Mouse (Mus musculus): ENCODE results near the gene Mindy2.

Gene Mindy2

DNA sequence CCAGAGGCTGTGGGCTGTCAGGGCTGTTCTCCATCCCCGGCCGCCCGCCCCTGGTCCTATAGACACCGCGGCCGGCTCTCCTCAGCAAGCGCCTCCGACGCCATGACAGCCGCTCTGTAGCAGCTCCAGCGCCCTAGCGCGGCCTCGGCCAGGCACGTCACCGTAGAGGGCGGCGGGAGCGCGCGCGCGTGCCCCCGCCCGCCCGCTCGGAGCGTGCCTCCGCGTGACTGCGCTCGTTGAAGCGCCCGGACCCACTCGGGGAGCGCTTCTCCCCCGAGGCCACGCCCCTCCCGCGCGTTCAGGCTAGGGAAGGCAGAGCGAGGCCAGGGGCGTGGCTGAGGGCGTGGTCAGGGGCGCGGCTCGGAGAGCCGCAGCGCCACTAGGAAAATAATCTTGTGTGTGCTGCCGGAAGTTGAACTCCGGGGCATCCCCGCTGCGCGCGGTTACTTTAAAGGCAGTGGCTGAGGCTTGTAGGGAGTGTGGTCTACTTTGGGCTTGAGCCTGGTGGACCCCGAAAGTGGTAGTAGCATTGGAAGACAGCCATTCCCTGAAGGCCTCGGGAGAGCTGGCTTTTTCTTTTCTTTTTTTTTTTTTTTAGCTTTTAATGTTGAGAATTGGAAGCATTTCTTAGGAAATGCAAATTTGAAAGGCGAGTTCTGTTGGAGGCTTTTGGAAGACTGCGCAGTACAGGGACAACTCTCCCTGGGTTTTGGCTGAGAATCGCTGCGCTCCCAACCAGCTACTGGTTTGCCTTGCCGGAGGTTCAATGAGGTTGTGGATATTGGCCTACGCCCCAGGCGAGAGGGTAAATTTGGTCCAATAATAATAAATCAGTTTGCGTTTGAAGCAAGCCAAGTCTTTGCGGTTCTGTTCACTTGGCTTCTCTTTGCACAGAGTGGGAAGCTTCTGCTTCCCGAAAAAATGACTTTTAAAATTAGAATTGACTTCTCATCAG is at the start of gene Mindy2:
Gene Mindy2, minus strand, starts transcription at position 162 of the 955 bp plus-strand sequence.
- peak; percentile 92 for DNase-seq (ENCODE audit: low read depth, low spot score)

DNA sequence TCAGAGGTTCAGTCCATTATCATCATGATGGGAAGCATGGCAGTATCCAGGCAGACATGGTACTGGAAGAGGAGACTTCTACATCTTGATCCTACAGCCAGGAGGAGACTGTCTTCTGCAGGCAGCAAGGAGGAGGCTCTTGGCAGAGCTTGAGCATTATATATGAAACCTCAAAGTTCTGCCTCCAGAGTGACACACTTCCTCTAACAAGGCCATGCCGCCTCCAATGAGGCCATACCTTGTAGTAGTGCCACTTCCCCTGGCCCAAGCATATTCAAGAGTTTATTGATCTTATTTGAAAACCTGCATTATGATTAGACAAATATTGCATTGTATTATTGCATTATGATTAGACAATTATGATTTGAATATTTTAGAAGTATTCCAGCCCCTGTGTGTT is 49.5 kb upstream of the Mindy2 start:
- DNase-seq (ENCODE audit: low read depth, low spot score): no peak

DNA sequence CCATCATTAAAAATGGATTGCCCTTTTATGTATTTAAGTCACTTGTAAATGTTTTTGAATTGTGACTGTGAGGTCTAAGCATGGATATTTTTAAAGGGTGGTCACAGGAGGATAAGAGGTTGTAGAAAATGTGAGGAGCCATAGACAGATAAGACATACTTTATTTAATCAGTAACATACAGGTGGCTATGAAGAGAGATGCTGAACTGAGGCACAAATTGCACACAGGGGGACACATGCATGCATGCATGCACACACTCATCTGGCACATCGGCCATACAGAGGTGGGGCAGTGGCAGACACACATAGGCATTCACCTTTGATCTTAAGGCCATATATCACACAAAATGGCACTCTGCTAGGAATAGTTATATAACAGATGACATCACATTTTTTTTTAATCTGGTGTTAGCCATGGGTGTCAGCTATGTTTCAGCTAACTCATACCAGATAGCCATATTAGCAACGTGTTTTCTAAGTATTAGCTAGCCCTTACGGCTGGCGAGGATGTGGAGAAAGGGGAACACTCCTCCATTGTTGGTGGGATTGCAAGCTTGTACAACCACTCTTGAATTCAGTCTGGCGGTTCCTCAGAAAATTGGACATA is 46.7 kb upstream of the Mindy2 start:
- no peak for DNase-seq (ENCODE audit: low read depth, low spot score)

DNA sequence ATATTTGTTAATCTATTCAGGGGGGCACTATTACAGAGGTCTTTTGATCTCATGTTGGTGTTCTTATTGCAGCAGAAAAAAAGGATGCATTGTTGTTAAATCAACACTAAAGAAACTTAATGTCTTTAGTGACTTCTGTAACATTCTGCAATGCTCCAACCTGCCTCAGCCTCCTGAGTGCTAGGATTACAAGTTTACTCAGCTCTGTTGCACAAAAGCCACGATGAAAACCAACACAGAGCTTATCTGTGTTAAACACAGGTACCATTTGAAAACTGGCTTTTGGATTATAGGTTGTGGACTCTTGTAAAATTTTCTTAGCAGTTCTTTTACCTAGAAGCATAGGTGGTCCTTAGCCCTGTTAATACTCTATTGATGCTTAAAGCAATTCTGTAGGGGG is 41.1 kb upstream of the Mindy2 start:
- DNase-seq (ENCODE audit: low read depth, low spot score): no peak

DNA sequence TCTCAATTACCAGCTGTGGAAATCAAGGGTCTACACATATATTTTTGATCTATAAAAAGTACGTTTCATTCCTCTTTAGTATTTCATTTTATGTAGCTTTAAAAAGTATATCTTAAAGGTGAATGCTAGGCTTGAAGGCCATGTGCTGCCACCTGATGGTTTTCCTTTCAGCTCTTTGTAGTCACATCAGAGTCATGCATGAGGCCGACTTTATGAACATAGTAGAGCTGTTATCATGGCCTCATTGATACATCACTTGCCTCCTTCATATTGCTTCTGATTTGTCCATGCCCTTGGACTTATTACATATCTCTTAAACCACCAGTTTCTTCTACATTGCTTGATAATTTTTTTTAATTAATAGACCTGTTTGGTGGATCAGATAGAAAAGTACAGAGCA is 38.7 kb upstream of the Mindy2 start:
- DNase-seq (ENCODE audit: low read depth, low spot score): no peak

DNA sequence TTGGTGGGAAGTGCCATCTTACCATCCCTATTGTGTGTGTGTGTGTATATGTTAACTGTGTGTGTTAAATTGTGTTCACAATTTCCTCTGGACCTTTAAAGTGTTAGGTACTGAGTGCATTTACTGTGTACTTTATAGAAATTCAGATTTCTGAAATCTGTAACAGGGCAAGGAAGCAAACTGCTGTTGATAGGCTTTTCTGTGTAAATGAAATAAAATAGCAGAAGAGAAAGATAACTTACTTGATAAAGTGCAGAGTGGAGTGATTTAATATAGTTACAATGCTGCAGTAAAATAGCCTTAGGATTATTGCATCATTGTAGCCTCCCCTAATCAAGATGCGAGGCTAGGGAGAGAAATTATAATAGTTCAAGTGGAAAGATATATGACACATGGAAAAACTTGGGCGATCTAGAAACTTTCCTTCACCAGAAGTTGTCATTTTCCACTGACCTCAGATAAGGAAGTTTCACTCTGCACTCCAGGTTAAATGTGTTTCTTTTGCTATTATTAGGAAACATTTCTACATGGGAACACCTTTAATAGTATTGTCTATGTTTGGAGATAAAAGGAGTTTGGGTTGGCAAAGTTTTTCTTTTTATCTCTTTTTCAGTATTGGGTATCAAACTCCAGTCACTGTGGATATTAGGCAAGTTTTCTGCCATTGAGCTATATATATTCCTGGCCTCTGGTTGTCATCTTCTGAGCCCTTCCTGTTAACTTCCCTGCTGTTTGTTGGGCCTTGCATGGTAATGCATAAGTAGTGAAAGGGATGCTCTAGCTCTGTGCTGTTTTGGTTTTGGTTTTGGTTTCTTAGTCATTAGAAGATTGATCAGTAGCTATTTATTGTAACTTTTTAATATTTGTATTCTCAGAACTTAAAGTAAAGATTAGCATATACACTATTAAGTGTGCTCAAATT is 35.1 kb upstream of the Mindy2 start:
- peak; percentile 12 for DNase-seq (ENCODE audit: low read depth, low spot score)

DNA sequence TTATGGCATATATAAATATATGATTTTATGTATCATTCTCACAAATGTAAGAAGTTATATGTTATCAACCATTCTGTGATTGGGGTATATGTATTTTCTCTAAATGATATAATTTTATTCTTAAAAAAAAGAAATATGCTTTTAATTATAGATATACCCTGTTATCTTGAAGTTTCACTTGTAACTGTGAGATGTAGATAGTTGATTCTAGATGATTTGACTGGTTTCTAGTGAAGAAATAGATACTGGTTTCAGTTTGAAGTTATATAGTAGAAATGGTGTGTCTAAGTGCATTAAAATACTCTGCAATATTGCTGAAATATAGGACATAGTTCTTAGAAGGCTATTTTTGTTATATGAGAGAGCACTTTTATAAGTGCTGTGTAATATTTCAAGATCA is 33.6 kb upstream of the Mindy2 start:
- no peak for DNase-seq (ENCODE audit: low read depth, low spot score)

DNA sequence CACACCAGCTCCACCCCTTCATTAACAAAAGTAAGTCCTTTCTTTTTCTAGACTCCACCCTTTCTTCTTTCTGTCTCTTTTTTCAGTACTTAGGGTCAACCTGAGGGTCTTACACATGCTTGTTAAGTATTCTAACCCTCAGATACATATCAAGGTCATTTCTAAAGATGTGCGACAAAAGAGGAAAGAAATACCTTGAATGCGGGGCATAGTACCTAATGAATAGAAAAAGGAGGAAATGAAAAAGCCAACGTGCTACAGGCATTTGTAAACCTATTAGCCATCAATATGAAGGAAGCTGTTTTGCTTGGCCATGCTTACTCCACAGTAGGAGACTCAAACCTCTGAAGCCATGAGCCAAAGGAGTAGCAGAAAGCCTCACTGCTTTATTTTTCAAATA is 33.0 kb upstream of the Mindy2 start:
- DNase-seq (ENCODE audit: low read depth, low spot score): no peak

DNA sequence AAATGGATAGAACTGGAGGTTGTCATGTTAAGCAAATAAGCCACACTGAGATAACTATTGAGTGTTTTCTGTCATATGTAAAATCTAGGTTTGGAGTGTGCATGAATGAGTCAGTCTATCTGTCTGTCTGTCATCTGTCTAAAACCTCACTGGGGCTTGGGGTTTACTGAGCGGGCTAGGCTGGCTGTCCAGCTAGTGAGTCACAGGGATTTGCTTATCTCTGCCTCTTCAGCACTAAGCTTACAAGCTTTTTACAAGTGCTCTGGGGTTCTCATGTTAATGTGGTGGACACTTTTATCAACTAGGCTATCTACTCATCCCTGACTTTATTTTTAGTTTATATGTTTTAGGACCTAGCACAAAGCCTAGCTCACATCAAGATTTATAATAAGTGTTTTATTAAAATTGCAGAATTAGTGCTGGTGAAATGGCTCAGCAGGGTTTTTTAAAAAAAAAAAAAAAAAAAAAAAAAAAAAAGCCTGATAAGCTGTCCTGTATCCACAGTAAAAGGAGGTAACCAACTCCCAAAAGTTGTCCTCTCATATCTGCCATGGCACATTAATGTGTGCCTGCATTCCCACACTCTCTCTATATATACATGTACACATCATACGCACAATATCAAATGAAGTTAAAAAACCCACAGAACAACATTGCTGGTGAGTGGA is 31.5 kb upstream of the Mindy2 start:
- DNase-seq (ENCODE audit: low read depth, low spot score): peak; percentile 83

DNA sequence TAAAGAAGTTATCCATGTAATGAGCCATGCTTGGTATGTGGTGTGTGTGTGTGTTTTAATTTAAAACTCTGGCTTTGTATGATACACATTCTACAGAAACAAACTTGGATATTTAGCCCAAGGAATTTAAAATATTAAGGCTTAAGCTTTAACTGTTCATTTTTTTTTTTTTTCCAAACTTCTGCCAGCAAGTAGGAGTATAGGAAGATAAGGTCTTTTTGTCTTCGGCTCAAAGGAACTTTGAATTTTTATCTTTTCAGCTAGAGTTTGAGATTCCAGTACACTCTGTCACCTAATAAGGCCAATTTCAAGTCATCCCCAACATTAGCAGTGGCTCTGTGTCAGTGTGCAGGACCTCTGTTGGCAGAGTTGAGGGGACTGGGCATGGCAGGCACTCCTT is 25.2 kb upstream of the Mindy2 start:
- DNase-seq (ENCODE audit: low read depth, low spot score): no peak

DNA sequence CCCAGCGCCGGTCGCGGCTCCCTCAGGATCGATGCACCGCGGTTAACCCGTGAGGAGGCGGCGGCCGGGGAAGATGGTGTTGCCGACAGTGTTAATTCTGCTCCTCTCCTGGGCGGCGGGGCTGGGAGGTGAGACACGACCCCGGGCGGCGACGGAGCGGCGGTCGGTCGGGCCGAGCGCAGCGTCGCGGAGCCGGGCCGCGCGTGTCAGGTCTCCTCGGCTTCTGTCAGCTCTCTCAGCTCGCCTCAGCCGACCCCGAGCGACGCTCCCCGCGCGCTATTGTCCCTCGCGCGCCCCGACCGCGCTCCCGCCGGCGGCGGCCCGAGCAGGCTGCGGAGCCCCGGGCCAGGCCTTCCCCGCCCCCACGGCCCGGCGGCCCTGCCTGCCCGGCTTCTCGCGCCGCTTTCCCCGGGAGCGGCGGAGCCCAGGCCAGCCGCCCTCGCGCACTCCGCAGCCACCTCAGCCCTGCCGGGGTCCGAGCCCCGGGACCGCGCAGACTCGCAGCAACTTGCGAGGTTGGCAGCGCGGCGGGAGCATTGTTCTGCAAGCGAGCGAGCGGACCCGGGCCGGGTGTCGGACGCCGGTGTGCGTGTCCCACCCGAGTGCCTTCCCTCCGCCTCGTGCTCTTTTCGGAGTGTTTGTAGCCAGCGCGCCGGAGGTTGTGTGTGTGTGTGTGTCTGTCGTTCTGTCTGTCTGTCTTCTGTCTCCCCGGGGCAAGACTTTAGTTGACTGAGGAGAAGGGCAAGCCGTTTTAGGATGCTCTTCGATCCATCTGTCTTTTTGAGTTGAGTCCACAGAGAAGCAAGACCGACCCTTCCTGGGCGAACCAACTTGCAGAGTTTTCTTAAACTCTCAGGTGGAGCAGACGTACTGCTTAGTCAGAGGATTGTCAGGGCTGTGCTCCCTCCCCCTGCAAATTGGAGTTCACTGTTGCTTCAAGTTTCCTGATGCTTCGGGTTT is 22.4 kb upstream of the Mindy2 start:
- peak; percentile 57 for DNase-seq (ENCODE audit: low read depth, low spot score)

DNA sequence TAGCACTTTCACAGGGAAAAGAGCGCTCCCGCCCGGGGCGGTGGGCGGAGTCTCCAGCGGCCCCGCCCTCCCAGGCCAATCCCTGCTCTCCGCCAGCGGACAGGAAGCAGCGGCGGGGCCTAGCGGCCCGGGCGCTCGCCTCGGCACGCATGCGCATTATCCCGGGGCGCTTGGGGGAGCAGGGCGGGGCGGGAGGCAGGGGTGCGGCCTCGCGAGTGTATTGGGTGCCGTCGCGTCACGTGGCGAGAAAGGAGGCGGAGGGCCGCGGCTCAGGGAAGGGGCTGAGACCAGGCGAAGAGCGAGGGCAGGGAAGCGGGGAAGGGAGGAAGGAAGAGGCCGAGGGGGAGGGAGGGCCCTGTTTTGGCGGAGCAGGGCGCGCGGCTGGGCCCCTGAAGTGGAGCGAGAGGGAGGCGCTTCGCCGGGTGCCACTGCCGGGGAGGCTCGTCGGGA is 21.7 kb upstream of the Mindy2 start, which contains the start of gene Adam10:
Gene Adam10, plus strand, starts transcription at position 316 of the 450 bp plus-strand sequence.
- peak; percentile 96 for DNase-seq (ENCODE audit: low read depth, low spot score)

DNA sequence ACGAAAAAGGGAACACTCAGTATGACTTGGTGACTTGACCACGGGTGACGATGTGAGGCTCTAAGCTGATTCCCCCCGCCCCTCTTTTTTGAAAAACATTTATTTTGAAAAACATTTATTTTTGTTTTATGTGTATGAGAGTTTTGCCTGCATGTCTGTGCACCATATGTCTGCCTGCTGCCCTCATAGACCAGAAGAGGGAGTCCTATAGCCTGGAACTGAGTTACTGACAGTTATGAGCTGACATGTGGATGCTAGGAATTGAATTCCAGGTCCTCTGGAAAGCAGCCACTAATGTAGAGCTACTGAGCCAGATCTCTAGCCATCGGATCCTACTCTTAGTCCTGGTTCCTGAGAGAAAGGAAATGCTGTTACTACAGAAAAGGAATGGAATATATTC is 19.0 kb upstream of the Mindy2 start:
- no peak for DNase-seq (ENCODE audit: low read depth, low spot score)

DNA sequence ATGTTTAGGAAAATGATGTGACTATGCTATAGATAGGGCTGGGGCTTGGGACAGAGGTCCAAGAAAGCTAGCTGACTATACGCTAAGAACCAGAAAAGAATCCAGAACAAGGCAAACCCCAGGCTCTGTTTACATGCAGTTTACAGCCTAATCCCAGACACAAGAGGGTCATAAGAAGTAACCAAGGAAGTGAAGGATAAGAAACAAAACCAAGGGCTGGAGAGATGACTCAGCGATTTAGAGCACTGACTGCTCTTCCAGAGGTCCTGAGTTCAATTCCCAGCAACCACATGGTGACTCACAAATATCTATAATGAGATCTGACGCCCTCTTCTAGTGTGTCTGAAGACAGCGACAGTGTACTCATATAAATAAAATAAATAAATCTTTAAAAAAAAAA is 18.1 kb upstream of the Mindy2 start:
- DNase-seq (ENCODE audit: low read depth, low spot score): peak; percentile 49

DNA sequence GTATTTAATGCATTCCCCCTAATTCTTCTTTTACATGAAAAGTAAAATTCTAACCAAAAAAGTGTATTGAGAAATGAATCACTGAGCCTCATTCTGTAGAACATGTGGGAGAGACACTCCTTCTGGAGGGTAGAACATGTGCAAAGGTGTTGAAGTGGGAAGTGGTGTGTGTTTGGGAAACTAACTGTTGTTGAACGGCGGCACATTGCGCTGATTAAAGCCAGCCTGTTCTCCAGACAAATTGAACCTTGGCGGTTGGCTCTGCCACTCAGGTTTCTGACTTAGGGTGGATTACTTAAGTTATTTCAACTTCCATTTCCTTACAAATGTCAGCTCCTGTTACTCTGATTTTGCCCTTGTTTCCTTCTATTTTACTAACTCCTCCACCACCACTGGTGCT is 16.7 kb upstream of the Mindy2 start:
- DNase-seq (ENCODE audit: low read depth, low spot score): no peak

DNA sequence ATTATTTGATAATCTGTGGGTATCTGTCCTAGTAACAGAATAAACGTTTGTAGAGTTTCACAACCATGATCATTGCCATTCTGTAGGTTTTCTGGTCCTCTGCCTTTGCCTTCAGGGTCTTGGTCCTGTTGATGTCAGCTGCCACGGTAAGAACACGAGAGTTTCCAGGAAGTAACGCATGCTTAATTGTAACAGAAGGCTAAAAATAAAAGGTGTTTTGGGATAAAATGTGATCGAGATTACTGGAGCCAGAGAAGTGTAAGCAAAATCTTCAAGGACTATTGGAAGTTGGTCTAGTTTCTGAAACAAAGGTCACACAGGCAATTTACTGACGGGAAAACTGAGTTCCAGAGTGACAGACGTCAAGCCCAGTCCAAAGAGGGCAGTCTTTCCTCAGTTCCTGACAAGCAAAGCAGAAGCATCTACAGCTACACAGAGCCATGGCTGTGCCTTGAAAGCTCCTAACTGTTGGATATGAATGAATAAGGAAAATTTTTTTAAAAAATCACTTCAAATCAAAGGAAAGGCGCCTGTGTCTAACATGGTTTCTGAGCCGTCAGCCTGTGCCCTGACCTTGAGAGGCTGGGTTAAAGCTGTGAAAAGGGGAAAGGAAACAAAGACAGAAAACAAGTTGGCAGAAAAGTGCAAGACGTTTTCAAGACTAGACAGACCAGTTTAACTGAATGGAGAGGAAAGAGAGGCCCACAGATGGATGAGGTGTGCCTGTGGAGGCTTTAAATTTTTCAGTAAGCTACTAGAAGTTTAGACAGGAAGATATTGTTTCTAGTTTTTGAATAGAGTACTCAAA is 15.0 kb upstream of the Mindy2 start:
- DNase-seq (ENCODE audit: low read depth, low spot score): no peak

DNA sequence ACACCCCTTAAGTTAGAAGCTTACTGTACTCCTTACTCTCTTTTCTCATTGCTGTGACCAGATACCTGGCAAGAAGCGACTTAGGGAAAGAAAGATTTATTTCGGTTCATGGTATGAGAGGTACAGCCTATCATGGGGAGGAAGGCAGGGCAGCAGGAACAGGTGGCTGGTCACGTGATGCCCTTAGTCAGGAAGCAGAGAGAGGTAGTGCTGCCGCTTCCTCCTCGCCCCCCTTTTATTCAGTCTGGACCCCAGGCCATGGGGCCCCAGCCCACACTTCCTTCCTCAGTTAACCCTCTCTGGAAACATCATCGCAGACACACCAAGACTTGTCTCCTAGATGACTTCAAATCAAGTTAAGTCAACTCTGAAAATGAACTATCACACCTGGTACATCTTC is 14.3 kb upstream of the Mindy2 start:
- no peak for DNase-seq (ENCODE audit: low read depth, low spot score)

DNA sequence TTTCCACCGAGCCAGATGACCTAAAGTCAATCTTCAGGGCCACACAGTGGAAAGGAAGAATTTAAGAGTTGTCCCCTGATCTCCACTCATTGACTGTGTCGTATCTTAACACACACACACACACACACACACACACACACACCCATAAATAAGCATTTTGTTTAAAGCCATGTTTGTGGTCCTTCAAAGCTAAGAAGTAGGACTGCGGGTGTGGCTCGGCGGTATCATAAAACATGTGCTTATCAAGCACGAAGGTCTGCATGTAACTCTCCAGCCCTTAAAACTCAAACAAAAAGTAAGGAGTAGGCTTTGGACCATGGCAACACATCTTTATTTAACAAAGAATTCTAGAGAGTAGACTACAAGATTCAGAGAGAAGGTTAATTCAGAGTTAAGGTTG is 13.4 kb upstream of the Mindy2 start:
- no peak for DNase-seq (ENCODE audit: low read depth, low spot score)

DNA sequence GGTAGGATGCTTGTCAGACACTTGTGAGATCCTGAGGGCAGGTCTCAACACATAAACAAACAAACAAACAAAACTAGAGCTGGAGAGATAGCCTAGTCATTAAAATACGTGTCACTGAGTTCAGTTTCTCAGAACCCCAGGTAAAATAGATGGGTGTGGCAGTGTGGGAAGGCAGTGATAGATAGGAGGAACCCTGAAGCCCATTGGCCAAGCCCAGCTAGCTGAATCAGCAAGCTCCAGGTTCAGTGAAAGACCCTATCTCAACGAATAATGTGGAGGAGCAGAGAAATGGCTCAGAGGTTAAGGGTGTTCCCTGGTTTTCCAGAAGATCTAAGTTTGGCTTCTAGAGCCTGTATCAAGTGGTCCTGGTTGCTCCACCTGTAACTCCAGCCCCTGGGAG is 12.2 kb upstream of the Mindy2 start:
- DNase-seq (ENCODE audit: low read depth, low spot score): no peak
